Mouse (Mus musculus): ENCODE data around the gene Adam17.

DNA sequence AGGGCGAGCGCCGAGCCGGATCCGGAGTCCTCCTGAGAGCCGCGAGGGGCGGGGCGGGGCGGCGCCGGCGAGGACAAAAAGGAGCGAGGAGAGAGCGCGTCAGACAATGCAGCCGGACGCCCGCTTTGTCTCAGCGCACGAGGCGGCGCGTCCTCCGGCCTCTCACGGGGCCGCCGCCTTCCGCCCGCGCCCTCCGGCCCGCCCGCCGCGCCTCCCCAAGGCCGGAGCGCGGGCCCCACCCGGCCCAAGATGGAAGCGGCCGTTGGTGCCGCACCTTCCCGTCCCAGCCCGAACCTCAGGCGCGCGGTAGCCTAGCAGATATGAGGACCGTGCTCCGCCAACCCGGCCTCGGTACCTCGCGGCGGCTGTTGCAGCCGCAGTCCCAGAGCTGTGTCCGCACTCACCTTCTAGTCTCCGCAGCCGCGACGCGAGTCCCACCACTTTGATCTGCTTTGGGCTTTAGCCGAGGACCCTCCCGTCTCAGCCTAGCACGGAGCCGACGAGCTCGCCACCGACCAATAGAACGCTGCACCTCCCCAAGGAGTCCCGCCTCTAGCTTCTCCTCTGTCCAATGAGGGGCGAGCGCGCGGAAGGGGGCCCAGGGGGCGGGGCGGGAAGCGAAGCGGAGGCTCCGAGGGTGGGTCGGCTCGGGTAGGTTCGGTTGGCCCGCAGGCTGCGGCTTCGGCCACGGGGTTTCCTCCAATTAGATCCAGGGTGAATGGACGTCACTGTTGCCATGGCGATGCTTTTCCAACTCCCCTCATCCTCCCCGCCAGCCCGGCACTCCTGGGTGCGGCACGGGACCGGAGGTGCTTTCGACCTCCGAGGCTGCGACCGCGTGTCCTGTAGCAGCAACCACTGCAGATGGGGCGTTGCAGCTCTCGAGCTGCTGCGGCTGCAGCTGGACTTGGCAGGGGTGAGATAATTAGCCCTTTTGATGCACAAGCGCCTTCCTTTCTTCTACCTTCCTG is 44.0 kb upstream of the Adam17 start, which contains the start of gene Ywhaq:
- TF ChIP-seq CTCF (IDR thresholded peaks at IDR 0.05; ENCODE audit: insufficient read depth, low read length) (no peak), POLR2A (IDR thresholded peaks at IDR 0.05; ENCODE audit: borderline replicate concordance, extremely low read depth, low read depth, low read length) (peak; percentile 97)
